Mouse (Mus musculus) bone marrow, adult 2 months (tissue): Measurements from ENCODE around the gene Fpr1.

Experiments used
- CTCF ChIP-seq: fragments of 200-500 bp; IDR thresholded peaks from 2 replicates; pipeline ENCODE4 v1.5.1; 2011; ENCODE audit warnings: low read length, control low read depth; ENCODE audit not compliant: control insufficient read depth, insufficient read depth
- POLR2A ChIP-seq: fragments of 200-500 bp; IDR thresholded peaks from 2 replicates; pipeline ENCODE4 v1.6.1; 2011; ENCODE audit warnings: low read depth, mild to moderate bottlenecking, control low read depth, low read length, borderline replicate concordance; ENCODE audit not compliant: control insufficient read depth

GRCm38 (mm10) chr17:17840796-17841195 is 42.9 kb downstream of the Fpr1 start:
- TF ChIP-seq CTCF (no peak), POLR2A (no peak)
